Mouse (Mus musculus) CH12.LX (cell line): ENCODE results near the gene Fhl3.

Experiments
- CTCF ChIP-seq, 2 experiments: IDR thresholded peaks in 1 of 2; conservative IDR thresholded peaks in 1 of 2; 2 replicates each; pipeline ENCODE4 v1.5.1; 2011 to 2012; ENCODE audit warnings: low read depth in 2 of 2, low read length in 2 of 2, improper control_type of control experiment in 1 of 2, inconsistent platforms in 1 of 2, mild to moderate bottlenecking in 1 of 2, moderate library complexity in 1 of 2
- HCFC1 ChIP-seq: IDR thresholded peaks from 2 replicates; pipeline ENCODE4 v1.6.1; 2012; ENCODE audit warnings: low read depth, mild to moderate bottlenecking, inconsistent platforms, low read length, improper control_type of control experiment
- MAFK ChIP-seq: IDR thresholded peaks from 2 replicates; pipeline ENCODE4 v1.6.1; 2011; ENCODE audit warnings: low read length, improper control_type of control experiment; ENCODE audit not compliant: insufficient replicate concordance
- MEF2A ChIP-seq: IDR thresholded peaks from 2 replicates; pipeline ENCODE4 v1.6.1; 2014; ENCODE audit warnings: low read depth, mild to moderate bottlenecking, inconsistent platforms, low read length, improper control_type of control experiment, borderline replicate concordance
- POLR2A ChIP-seq: IDR thresholded peaks from 2 replicates; pipeline ENCODE4 v1.6.1; 2011; ENCODE audit warnings: low read depth, mild to moderate bottlenecking, improper control_type of control experiment, low read length
- RCOR1 ChIP-seq: conservative IDR thresholded peaks from 2 replicates; pipeline ENCODE4 v1.6.1; 2012; ENCODE audit warnings: low read depth, mild to moderate bottlenecking, inconsistent platforms, low read length, improper control_type of control experiment
- USF2 ChIP-seq: conservative IDR thresholded peaks from 2 replicates; pipeline ENCODE4 v1.6.1; 2011; ENCODE audit warnings: low read depth, low read length, improper control_type of control experiment
- ZMIZ1 ChIP-seq: IDR thresholded peaks from 2 replicates; pipeline ENCODE4 v1.6.1; 2012; ENCODE audit warnings: low read depth, mild to moderate bottlenecking, inconsistent platforms, low read length, improper control_type of control experiment

DNA sequence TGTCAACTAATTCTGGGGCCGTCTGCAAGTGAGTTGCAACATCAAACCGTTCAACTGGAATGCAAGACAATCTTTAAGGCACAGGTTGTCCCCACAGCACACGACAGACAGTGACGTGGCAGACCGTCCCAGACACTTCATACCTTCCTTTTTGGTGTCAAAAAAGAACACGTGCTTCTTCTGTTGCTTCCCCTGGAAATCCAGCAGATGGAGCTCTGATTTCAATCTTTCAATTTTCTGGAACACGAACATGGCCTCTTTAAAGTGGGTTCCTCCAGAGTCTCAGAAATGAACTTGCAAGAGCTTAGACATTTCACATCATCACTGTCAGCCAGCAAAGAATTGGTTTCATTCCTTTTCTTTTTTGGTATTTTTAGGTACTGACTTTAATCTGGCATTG is 18.2 kb upstream of the Fhl3 start:
- no peak for TF ChIP-seq HCFC1
- no peak for TF ChIP-seq POLR2A
- peak; percentile 21 to 70; a peak in 3 of 4 replicates for TF ChIP-seq CTCF (conservative IDR thresholded peaks at IDR 0.05 in 1 of 2, IDR thresholded peaks at IDR 0.05 in 1 of 2; ENCODE audit: low read depth in 2 of 2, low read length in 2 of 2)
- no peak for TF ChIP-seq USF2
- no peak for TF ChIP-seq ZMIZ1
- TF ChIP-seq MAFK: no peak
- TF ChIP-seq MEF2A: no peak
- no peak for TF ChIP-seq RCOR1
